Mouse (Mus musculus) intestine, embryonic 16.5 days (tissue): ENCODE results near the gene Rab37. TPM values are rescaled to one million over a fixed set of nuclear protein-coding genes. Genes with fewer than 3 reads are reported as not detected.

Source experiments
- ATAC-seq: fragments of 200-750 bp; cut with Nextera tagmentation; 2 replicates; pipeline ENCODE4 v1.8.0; 2017; ENCODE audit warnings: moderate TSS enrichment, moderate library complexity
- H3K27ac ChIP-seq: fragments of 300-500 bp; sonication (generic); 2 replicates; pipeline ENCODE4 v1.5.1; 2014; ENCODE audit warnings: mild to moderate bottlenecking, low read length
- H3K27me3 ChIP-seq: fragments of 300-500 bp; sonication (generic); replicated peaks from 2 replicates; pipeline ENCODE4 v1.6.1; 2014; ENCODE audit warnings: low read length, control low read depth, mixed read lengths; ENCODE audit not compliant: control insufficient read depth, insufficient read depth
- H3K36me3 ChIP-seq: fragments of 300-500 bp; sonication (generic); 2 replicates; pipeline ENCODE4 v1.6.1; 2014; ENCODE audit warnings: low read length, control low read depth; ENCODE audit not compliant: control insufficient read depth, insufficient read depth
- H3K4me1 ChIP-seq: fragments of 300-500 bp; sonication (generic); 2 replicates; pipeline ENCODE4 v1.6.1; 2014; ENCODE audit warnings: low read length, control low read depth, mixed read lengths; ENCODE audit not compliant: control insufficient read depth, insufficient read depth
- H3K4me2 ChIP-seq: fragments of 300-500 bp; sonication (generic); 2 replicates; pipeline ENCODE4 v1.6.1; 2014; ENCODE audit warnings: low read depth, low read length, control low read depth
- H3K4me3 ChIP-seq: fragments of 300-500 bp; sonication (generic); 2 replicates; pipeline ENCODE4 v1.5.1; 2014; ENCODE audit warnings: mild to moderate bottlenecking, low read length
- H3K9ac ChIP-seq: fragments of 300-500 bp; sonication (generic); 2 replicates; pipeline ENCODE4 v1.6.1; 2014; ENCODE audit warnings: low read depth, low read length
- H3K9me3 ChIP-seq: fragments of 300-500 bp; sonication (generic); 2 replicates; pipeline ENCODE4 v1.6.1; 2016; ENCODE audit warnings: low read length, control low read depth; ENCODE audit not compliant: control insufficient read depth
- WGBS: fragments of 180-500 bp; shearing (Covaris S2); extraction: QIAGEN DNeasy Blood & Tissue Kit; methylation state at CpG from one replicate; pipeline ENCODE4 v1.1.7; 2014; 5-methylcytosine and 5-hydroxymethylcytosine counted together
- polyA plus RNA-seq: library from polyadenylated mRNA; unstranded; fragments of >200 nt; fragmentation: Nextera tagmentation; extraction: Ambion mirVana; gene quantifications from 2 replicates; pipeline ENCODE4 v1.2.1, GENCODE M21; 2015

Rab37 gene
- polyA plus RNA-seq, 1 experiment from 2014 or later, result 4.2 TPM

DNA sequence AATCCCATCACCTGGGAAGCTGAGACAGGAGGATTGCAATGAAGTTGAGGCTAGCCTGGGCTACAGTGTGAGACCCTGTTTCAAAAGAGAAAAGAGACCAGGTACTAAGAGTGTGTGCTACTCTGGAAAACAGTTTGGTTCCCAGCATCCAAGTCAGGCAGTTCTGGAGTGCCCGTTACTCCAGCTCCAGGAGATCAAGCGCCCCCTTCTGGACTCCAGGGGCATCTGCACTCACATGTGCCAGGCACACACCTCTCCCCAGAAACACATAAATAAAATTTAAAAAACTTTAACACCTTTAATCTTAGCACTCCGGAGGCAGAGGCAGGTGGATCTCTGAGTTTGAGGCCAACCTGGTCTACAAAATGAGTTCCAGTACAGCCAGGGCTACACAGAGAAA, 9.9 kb upstream of the Rab37 start:
- WGBS, result 60% methylated on average over 3 of the region's 3 CpGs
- H3K27ac ChIP-seq, result no peak overlapping the region
- H3K9ac ChIP-seq, result no peak overlapping the region
- no peak overlapping the region for H3K4me3 ChIP-seq
- no peaks in the 10 kb centered on the region for H3K9me3 ChIP-seq
- no peaks in the 10 kb centered on the region for H3K36me3 ChIP-seq
- no peaks in the 10 kb centered on the region for H3K27me3 ChIP-seq
- ATAC-seq, result no peak
- H3K4me2 ChIP-seq, result no peak overlapping the region
- H3K4me1 ChIP-seq, result no peaks in the 10 kb centered on the region

DNA sequence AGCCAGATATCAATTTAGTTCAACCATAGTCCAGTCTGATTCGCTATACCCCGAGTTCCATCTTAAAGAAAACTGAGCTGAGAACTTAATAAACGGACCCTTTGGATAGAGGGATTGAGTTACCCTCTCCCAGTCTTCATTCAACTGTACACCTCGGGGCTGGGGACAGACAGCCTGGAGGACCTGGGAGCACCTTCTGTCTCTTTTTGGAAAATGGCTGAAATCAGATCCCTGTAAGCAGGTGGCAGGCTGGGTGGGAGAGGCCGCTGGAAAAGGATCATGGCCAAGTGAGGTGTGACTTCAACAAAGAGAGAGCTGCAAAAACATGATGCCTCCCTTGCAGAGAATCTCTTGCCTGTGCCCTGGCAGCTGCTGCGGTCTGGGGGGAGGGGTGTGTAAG, 9.0 kb upstream of the Rab37 start:
- ATAC-seq, result no peak
- Histone ChIP-seq H3K4me2 (no peak overlapping the region), H3K27ac (no peak overlapping the region), H3K4me3 (no peak overlapping the region), H3K9me3 (no peaks in the 10 kb centered on the region), H3K4me1 (no peaks in the 10 kb centered on the region), H3K36me3 (no peaks in the 10 kb centered on the region), H3K9ac (no peak overlapping the region), H3K27me3 (no peaks in the 10 kb centered on the region)
- WGBS, result 71% methylated on average over 6 of the region's 6 CpGs

GRCm38 (mm10) chr11:115083376-115084139, 7.7 kb upstream of the Rab37 start:
- no peaks in the 10 kb centered on the region for H3K36me3 ChIP-seq
- no peaks in the 10 kb centered on the region for H3K27me3 ChIP-seq
- no peak overlapping the region for H3K9ac ChIP-seq
- no peak overlapping the region for H3K4me2 ChIP-seq
- peak; percentile 26; the same call in 1 of the 2 replicates for ATAC-seq
- 43% methylated on average over 18 of the region's 18 CpGs for WGBS
- no peak overlapping the region for H3K27ac ChIP-seq
- H3K4me1 ChIP-seq, result no peaks in the 10 kb centered on the region
- H3K4me3 ChIP-seq, result no peak overlapping the region
- H3K9me3 ChIP-seq, result no peaks in the 10 kb centered on the region

DNA sequence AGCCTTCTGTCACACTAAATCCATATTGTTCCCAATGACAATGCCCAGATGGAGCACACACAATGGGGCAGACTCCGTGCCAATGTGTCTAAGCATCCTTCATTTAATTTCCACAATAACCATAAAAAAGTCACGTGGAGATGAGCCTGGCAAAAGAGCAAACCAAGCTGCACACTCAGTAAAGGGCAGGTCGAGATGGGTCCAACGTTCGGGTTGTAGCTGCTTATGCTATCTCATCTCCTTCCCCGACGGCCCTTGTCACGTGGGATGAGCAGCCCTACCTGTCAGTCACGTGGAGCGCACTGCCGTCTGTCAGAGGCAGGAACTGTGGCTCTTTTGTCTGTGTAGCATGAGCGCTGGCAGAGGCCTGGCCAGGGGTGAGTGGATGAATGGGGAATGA, 6.6 kb upstream of the Rab37 start:
- Histone ChIP-seq H3K27me3 (no peaks in the 10 kb centered on the region; the same call in 1 of the 2 replicates), H3K9ac (0 out of 2 replicates have a peak overlapping the region, but pooled peaks have one; percentile 4), H3K4me3 (no peak overlapping the region), H3K36me3 (no peaks in the 10 kb centered on the region), H3K4me2 (no peak overlapping the region), H3K27ac (no peak overlapping the region; the same call in 1 of the 2 replicates), H3K9me3 (no peaks in the 10 kb centered on the region), H3K4me1 (no peaks in the 10 kb centered on the region)
- 30% methylated on average over 12 of the region's 12 CpGs for WGBS
- peak; percentile 79 for ATAC-seq

- ATAC-seq, result peak; percentile 41
- Histone ChIP-seq H3K36me3 (no peaks in the 10 kb centered on the region), H3K4me2 (no peak overlapping the region), H3K27ac (no peak overlapping the region; the same call in 1 of the 2 replicates), H3K9me3 (no peaks in the 10 kb centered on the region), H3K4me3 (no peak overlapping the region), H3K4me1 (no peaks in the 10 kb centered on the region), H3K9ac (0 out of 2 replicates have a peak overlapping the region, but pooled peaks have one; percentile 4), H3K27me3 (no peaks in the 10 kb centered on the region; the same call in 1 of the 2 replicates)
- 52% methylated on average over 8 of the region's 8 CpGs for WGBS
Observed at GRCm38 (mm10) chr11:115085064-115085463, 6.2 kb upstream of the Rab37 start.

- Histone ChIP-seq H3K9ac (no peak overlapping the region), H3K27ac (no peak overlapping the region), H3K4me1 (0 out of 2 replicates have a peak, but pooled peaks cover under 1% of the 10 kb centered on the region), H3K36me3 (no peaks in the 10 kb centered on the region), H3K27me3 (peaks cover under 1% of the 10 kb centered on the region; the same call in 1 of the 2 replicates), H3K9me3 (no peaks in the 10 kb centered on the region), H3K4me3 (no peak overlapping the region), H3K4me2 (no peak overlapping the region)
- ATAC-seq, result no peak
- WGBS, result 51% methylated on average over 7 of the region's 7 CpGs
Observed at GRCm38 (mm10) chr11:115086213-115086612, 5.0 kb upstream of the Rab37 start.

- no peaks in the 10 kb centered on the region for H3K36me3 ChIP-seq
- WGBS, result 66% methylated on average over 6 of the region's 6 CpGs
- peaks cover 9% of the 10 kb centered on the region; the same call in 1 of the 2 replicates for H3K27me3 ChIP-seq
- no peak overlapping the region for H3K4me3 ChIP-seq
- no peaks in the 10 kb centered on the region for H3K9me3 ChIP-seq
- ATAC-seq, result no peak
- H3K4me2 ChIP-seq, result no peak overlapping the region
- H3K9ac ChIP-seq, result no peak overlapping the region
- H3K27ac ChIP-seq, result no peak overlapping the region
- H3K4me1 ChIP-seq, result 0 out of 2 replicates have a peak, but pooled peaks cover 4% of the 10 kb centered on the region
Observed at GRCm38 (mm10) chr11:115089853-115090252, 1.4 kb upstream of the Rab37 start.

GRCm38 (mm10) chr11:115092140-115092539, 909 bp downstream of the Rab37 start:
- Histone ChIP-seq H3K4me3 (no peak overlapping the region), H3K4me2 (no peak overlapping the region), H3K4me1 (0 out of 2 replicates have a peak, but pooled peaks cover 4% of the 10 kb centered on the region), H3K9me3 (no peaks in the 10 kb centered on the region), H3K36me3 (no peaks in the 10 kb centered on the region), H3K27me3 (peaks cover 9% of the 10 kb centered on the region; the same call in 1 of the 2 replicates), H3K27ac (no peak overlapping the region), H3K9ac (no peak overlapping the region)
- WGBS, result 12% methylated on average over 4 of the region's 4 CpGs
- no peak for ATAC-seq

DNA sequence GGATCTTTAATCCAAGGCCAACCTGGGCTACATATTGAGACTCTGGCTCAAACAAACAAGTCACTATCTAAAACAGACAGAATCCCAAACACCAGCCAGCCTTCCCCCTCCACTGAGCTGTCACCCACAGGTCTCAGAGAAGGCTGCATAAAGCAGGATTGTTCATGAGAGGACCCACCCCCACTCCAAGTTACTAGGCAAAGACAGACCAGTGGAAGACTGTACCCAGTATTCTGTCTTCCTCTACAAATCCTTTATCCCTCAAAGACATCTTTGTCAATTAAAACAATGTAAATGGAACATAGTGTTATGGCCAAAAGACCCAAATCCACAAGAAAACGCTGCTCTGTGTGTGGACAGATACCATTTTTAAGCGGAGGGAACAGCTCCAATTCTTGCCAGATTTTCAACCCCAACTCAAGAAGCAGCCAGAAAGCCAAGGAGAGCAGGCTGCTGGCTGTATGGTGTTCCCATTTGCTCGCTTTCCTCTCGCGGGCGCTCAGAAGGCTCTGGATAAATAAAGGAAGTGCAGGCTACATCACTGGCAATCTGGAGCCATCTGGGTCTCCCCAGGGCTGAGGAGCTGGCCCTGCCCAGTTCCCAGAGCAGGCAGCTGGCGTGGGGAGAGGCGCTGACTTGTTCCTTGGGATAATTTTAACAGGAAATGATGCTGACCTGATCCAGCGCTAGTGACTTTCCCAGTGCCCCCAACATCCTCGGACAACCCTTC, 7.1 kb downstream of the Rab37 start:
- peak; percentile 53; the same call in 1 of the 2 replicates for ATAC-seq
- H3K27ac ChIP-seq, result no peak overlapping the region
- WGBS, result 37% methylated on average over 10 of the region's 10 CpGs
- no peaks in the 10 kb centered on the region for H3K9me3 ChIP-seq
- no peaks in the 10 kb centered on the region for H3K36me3 ChIP-seq
- H3K4me2 ChIP-seq, result no peak overlapping the region
- no peak overlapping the region for H3K4me3 ChIP-seq
- H3K27me3 ChIP-seq, result no peaks in the 10 kb centered on the region
- H3K9ac ChIP-seq, result no peak overlapping the region
- no peaks in the 10 kb centered on the region; the same call in 1 of the 2 replicates for H3K4me1 ChIP-seq
